Mouse (Mus musculus) testis, adult 2 months (tissue): ENCODE data around the gene Nek10.

Experiments used
- CTCF ChIP-seq: fragments of 200-500 bp; IDR thresholded peaks from 2 replicates; pipeline ENCODE4 v1.5.1; 2012; ENCODE audit warnings: low read depth, mild to moderate bottlenecking, inconsistent platforms, low read length, moderate library complexity; ENCODE audit not compliant: control insufficient read depth, insufficient read depth, insufficient replicate concordance
- POLR2A ChIP-seq: fragments of 200-500 bp; IDR thresholded peaks from 2 replicates; pipeline ENCODE4 v1.6.1; 2012; ENCODE audit warnings: low read depth, mild to moderate bottlenecking, inconsistent platforms, low read length, moderate library complexity; ENCODE audit not compliant: control insufficient read depth

DNA sequence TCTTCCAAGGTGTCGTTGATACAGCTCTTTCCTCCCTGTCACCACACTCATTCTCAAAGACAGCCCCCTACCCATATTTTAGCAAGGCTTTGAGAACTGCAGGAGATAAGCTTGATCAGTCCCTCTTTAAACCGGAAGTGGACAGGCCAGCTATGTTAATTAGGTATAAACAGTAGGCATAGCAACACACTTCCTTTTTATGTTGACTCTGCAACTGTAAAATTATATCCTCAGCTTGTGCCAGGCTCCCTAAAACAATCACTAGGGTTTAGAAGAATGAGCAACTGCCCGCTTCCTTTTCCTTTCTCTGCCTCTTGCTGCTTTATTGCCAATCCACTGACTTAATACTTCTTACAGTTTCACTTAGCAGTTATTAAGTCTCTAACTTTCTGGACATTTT lies 67.2 kb downstream of the Nek10 start:
- TF ChIP-seq POLR2A (no peak), CTCF (no peak)
